Mouse (Mus musculus) frontal cortex, postnatal 36 days (tissue): ENCODE results near the gene Fam104a.
"Not testable (repeated sequence)": the region's sequence is repeated elsewhere in the genome, so short reads cannot be mapped to it uniquely, and the experiment has no call there.

Experiments
- DNase-seq, 2 experiments: peaks; one replicate each; pipeline ENCODE4 v3.0.0; 2022; ENCODE audit warnings: low spot score in 2 of 2

The Fam104a gene

DNA sequence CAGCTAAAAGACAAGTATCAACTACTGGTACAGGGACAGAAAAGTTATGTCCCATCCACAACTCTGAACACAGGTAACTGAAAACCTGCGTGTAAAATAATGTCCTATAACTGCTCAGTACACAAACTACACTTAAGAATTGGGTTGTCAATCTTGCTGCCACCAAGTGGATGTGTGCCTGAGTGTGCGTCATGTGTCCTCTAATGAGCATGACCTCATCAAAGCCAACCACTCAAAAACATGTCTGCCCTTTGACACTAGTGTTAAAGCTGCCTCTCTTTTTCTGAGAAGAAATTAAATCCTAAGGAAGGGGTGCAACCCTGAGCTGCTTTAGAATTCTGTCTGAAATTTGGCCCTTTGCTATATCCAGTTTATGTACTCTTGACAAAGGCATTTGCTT is 19.7 kb downstream of the Fam104a start:
- DNase-seq, result no peak

DNA sequence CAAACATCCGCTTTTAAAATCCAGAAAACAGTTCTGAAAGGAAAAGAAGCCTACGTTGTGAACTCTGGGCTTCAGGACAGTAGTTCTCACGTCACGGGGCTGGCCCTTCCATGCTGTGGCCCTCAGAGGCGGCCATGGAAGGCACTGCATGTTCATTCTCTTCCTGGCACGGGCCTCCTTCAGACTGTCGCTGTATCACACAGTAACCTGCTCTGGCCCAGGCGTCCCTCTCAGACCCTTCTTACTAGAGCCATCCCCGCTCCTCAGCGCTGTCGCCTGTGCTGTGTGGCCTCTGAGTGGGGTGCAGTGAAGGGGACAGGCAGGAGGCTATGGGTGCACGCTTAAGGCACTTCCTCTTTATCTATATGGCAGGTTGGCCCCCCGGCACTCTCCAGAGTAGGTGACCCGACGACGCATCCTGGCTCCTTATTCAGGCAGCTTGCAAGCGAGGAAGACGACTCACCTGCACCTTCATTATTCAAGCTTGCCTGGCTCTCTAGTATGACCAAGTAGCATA is 22.1 kb downstream of the Fam104a start:
- DNase-seq, result no peak

DNA sequence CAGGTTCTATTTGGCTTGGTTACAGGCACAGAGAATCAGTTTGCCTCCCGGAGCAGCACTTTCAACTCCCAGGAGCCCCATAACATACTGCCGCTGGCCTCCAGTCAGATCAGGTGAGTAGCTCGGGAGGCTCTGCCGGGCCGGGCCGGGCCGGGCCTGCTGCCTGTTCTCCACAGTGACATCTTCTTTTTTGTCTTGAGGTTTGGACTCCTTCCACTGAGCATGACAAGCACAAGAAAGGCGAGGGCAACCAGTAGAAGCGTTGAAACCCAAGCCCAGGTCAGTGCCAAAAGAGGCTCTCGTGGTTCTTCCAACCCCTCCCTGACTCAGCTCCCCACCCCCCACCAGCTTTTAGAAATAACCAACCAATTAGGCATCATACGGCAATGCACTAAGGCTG is 23.0 kb downstream of the Fam104a start:
- DNase-seq, result no peak

DNA sequence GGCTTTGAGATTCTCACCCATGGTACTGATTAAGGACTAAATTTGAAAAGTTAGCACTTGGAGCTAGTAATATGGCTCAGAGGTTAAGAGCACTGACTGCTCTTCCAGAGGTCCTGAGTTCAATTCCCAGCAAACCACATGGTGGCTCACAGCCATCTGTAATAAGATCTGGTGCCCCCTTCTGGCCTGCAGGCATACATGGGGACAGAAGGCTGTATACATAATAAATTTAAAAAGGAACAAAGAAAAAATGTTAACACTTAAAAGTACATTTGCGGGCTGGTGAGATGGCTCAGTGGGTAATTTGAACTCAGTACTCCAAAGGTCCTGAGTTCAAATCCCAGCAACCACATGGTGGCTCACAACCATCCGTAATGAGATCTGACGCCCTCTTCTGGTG is 23.7 kb downstream of the Fam104a start:
- not testable (repeated sequence) for DNase-seq

DNA sequence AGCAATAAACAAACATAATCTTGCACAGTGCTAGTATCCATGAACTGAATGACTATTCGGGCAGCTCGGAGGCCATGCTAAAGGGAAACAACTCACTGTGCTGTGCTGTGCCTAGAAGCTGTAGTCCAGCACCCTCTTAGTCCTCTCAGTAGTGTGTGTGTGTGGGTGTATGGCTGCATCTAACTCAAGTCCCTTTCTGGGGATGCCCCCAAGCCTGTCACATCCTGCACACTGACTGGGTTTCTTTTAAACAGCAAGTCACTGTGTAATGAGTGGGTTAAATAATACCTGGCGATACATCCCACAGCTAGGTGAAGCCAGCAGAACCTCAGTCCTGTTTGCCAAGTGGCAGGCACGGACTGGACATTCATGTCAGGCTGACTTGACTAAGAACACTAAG is 25.2 kb downstream of the Fam104a start:
- DNase-seq, result no peak

DNA sequence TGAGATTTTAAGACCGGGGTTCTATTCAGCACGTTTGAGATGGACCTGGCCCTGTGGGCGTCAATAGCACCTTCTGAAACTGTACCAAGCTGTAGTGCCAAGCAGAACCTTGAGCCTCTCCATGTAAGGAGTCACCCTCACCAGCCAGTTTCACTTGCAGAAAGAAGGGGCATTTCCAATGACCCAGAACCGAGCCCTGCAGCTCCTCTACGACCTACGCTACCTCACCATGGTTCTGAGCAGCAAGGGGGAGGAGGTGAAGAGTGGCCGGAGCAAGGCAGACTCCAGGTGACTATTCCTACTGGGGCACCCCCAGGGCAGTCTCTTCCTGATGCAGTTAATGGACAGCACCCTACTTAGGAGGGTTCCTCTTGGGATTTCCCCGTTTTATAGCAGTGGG is 25.6 kb downstream of the Fam104a start:
- no peak for DNase-seq

DNA sequence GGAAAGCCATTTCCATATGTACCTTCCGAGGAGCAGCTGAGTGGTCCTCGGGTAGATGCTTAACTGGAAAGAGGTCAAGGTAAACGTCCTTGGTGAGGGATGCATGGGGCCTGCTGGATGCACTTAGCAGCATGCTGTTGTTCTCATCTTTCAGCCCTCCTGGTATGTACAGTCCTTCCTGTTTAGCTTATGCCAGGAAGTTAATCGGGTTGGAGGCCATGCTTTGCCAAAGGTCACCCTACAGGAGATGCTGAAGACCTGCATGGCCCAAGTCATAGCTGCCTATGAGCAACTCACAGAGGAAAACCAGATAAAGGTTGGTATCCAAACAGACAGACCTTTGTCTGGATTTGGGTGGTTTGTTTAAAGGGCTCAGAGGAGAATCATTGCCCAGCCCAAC is 26.7 kb downstream of the Fam104a start:
- DNase-seq, result no peak

DNA sequence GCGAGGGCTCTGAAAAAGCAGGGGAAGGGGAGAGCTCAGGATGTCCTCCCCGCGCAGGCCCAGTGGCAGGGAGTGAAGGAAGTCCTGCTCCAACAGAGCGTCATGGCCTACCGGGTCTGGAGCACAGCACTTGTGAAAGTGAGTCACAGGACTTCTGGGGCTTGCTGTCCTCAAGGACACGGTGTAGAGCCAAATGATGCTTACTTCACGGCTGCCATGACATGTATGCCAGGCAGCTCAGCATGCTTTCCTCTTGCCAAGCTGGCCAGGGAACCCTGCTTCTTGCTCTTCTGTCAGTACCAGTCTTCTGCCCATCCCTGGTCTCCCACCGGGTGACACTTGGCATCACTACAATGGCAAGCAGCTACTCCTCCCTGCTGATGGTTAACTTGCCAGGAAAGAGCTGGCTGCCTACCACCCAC is 27.4 kb downstream of the Fam104a start:
- no peak for DNase-seq

DNA sequence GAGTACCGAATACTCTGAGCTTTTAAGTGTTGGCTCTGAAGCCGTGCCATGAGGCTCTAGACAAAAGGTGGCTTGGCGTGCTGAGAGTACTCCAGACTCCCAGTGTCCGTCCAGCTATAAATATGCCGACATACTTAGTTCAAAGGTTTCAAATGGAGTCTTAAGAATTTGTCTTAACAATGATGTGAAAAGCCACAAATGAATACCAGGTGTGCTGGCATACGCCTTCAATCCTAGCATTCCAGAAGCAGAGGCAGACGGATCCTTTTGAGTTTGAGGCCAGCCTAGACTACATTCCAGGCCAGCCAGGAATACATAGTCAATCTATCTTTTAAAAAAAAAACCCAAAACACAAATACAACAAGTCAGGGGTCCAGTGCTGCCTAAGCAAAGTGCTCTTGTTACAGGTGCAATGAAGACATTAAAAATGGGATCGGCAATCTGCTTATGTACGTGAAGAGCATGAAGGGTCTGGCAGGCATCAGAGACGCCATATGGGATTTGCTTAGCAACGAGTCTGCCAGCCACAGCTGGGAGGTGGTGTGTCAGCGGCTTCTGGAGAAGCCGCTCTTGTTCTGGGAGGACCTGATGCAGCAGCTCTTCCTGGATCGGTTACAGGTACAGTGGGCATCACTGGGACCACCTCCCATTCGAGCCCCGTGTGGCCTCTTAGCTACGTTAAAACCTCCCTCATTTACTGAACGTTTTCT is 29.2 kb downstream of the Fam104a start:
- peak; percentile 50 to 74 for DNase-seq

DNA sequence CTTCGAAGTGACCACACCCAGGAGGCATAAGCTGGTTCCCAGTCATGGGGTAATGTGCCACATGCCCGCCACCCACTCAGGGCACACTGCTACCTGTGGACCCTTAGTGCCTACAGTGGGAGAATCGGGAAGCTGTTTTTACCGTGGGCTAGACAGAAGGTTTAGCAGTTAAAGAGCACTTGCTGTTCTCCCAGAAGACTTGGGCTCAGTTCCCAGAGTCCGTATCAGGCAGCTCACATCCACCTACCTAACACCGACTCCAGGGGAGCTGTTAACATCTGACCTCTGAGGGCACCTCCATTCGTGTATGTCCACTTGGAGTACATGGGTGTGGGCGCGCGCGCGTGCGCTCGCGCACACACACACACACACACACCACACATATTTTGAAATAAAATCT is 29.9 kb downstream of the Fam104a start:
- peak in 1 of 2 experiments; percentile 29 for DNase-seq

DNA sequence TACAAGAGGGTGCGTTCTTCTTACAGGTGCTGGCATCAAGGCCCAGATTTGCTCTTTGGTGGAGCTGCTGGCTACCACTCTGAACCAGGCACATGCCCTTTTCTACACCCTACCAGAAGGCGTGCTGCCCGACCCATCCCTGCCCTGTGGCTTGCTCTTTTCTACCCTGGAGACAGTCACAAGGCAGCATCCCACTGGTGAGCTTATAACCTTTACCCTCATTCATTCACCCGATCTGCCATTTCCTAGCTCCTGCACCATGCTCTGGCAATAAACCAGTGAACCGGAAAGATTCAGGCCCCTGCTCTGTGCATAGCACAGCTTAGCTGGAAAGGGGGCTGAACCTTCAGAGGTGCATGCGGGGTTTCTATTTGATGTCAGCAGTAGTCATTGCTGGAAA is 31.4 kb downstream of the Fam104a start:
- DNase-seq, result no peak

DNA sequence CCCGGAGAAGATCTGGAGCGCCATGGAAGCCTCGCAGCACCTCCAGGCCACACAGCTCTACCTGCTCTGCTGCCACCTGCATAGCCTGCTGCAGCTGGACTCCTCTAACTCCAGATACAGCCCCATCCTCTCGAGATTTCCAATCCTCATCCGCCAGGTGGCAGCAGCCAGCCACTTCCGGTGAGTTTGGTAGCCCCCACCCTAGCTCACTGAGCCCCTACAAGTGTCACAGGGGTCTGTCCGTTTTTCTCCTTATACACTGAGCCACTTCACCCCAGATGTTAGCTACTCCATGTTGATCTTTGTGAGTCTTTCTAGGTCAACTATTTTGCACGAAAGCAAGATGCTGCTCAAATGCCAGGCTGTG is 32.1 kb downstream of the Fam104a start:
- DNase-seq, result no peak

DNA sequence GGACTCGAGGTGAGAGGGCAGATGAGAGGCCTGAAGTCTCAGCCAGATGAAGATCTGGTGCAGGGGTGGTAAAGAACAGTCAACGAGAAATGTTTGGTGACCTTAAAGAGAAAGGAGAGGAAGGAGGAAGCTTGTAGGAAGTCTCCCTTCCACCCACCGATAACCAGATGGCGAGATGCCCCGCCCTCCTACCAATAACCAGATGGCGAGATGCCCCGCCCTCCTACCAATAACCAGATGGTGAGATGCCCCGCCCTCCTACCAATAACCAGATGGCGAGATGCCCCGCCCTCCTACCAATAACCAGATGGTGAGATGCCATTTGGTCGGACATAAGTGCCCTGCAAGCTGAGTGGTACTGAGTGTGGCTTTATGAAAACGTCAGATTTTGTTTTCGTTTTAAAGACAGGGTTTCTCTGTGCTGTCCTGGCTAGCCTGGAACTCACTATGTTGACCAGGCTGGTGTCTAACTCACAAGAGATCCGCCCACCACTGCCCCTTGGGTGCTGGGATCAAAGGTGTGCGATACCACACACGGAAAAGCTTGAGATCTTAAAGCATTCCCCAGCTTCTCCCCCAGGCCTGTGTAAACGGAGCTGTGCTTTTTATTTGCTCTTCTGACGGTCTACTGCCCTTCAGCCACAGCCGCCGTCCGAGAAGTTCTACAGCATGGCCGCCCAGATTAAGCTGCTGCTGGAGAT is 32.6 kb downstream of the Fam104a start:
- no peak for DNase-seq

DNA sequence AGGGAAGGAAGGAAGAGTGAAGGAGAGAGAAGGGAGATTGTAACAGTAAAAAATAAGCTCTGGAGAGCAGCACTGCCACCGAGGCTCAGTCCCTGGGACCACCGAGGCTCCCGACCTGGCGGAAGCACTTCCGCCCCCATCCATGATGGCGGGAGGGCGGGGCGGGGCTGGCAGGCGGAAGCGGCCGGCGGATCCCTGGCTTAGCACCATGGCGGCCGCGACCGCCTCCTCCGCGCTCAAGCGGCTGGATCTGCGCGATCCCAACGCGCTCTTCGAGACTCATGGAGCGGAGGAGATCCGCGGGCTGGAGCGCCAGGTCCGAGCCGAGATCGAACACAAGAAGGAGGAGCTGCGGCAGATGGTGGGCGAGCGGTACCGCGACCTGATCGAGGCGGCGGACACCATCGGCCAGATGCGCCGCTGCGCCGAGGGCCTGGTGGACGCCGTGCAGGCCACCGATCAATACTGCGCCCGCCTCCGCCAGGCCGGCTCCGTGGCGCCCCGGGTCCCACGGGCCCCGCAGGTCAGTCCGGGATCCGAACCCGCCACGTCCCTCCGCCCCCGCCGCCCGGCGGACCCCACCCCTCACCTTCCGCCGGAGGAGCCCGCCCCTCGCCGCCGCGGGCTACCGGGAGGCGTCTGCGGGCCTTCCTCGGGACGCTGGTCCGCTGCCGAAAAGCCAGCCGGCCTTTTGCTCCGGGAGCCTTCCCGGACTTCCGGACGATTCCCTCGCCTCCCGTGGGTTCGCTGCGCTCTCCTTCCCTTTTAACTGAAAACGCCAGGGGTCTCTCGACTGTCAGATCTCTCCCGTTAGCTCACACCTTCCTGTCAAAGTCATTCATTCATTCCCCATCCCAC is 34.4 kb downstream of the Fam104a start, which contains the start of gene Slc39a11:
Gene Slc39a11, minus strand, starts transcription at position 727 of the 858 bp plus-strand sequence.
- DNase-seq, result peak; percentile 48 to 62

DNA sequence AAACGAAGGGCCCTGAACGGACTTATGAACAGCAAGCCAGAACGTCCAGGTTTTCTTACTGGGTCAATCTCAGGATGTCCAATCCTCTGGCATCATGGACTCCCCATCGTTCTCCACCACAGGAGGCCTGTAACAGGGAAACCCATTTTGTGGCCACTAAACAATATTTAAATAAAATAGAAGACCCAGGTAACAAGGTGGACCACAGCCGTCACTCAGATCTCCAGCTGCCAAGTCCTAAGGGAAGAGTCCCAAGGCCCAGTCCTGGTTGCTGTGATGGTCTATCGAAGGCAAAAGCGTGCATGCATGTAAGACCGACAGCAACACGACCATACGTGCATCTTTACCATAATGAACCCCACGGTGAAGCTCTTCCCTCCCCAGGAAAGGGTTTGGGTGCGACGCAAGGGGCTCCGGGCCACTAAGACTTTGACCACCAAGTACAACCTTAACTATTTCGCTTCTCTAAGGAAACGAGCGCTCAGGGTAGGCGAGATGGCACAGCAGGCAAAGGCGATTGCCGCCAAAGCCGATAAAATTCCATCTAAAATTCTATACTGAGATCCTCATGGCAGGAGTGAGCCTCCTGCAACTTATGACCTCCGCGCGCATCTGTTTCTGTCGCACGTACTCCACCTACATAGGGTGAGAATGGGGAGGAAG is 35.1 kb downstream of the Fam104a start, which contains the start of gene Cog1:
Gene Cog1, plus strand, starts transcription at position 480 of the 663 bp plus-strand sequence.
- peak in 1 of 2 experiments; percentile 43 for DNase-seq

DNA sequence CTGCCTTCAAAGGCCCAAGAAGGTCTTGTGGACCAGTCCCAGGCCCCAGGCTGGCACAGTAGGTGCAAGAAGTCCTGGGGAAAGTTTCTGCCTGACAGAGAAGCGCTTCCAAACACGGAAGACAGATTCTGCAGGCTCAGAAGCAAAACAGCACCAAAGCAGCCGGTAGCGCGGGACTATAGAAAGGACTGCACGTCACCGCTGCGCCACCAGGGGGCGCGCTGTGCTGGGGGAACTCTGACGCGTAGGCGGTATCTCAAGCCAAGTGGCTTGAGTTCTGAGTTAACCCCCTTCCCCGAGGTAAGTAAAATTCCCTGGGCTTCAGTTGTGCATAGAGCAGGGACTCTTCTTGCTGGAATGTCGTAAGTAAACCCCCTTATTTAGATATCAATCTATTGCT is 35.8 kb downstream of the Fam104a start:
- DNase-seq, result peak; percentile 81 to 82

DNA sequence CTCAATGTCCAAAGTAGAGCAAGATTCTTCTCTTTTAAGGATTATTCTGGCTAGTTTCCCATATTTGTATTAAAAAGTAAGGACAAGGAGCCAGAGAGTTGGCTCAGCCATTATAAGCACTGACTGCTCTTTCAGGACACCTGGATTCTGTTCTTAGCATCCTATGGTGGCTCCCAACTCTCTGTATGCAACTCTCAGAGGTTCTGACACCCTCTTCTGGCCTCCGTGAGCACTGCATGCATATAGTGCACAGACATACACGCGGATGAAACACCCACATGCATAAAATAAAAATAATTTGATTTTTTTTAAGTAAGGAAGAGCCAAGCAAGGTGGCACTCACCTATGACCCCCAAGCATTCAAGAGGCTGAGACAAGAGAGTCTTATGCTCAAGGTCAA is 38.8 kb downstream of the Fam104a start:
- no peak for DNase-seq

DNA sequence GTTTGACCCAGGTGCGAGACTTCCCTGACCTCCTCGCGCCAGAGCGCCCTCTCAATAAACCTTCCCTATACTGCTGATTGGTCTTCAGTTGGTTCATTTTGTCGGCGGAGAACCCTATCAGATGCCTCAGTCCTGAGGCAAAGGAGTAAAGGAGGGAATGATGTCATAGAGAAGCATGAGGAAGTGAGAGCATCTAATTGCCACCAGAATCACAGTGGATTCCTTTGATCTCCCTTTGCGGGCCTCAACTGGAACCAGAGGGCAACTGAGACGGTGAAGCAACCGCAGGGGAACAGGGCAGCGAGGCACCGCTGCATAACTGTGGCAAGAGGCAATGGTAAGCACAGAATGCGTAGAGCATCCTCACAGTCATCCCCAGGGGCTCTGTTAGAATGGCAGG is 45.3 kb downstream of the Fam104a start:
- DNase-seq, result no peak

DNA sequence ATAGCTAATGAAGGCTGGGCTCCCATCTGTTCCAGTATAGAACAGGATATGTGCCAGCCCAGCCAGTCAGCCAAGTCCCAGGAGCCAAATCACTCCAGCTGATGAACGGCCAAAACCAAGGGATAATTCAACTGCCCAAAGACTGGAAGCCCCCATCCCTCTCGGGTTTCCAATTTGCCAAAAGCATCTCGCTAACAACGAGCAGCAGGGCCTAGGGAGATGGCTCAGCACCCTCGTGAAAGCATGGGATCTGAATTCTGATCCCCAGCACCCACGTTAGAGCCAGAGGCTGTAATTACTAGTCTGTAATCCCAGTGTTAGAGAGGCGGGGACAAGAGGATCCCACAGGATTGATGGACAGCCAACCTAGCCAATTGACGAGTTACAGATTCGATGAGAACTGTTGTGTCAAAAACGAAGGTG is 49.2 kb downstream of the Fam104a start:
- DNase-seq, result no peak

DNA sequence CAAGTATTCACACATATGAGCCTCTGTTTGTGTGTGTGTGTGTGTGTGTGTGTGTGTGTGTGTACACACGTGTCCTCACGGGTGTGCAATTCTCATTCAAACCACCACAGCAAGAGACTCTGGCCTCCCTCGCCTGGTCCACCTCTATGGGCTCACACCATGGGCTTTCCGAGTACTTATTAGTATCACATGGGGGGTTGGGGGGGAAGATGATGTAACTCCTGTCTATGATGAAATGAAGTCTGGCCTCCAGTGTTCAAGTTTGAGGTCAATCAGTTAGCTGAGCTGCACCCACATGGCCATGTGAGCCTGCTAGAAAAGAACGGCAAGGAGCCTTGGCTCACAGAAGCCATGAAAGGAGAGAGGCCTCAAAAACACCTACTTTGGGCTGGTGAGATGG is 50.6 kb downstream of the Fam104a start:
- DNase-seq, result no peak

DNA sequence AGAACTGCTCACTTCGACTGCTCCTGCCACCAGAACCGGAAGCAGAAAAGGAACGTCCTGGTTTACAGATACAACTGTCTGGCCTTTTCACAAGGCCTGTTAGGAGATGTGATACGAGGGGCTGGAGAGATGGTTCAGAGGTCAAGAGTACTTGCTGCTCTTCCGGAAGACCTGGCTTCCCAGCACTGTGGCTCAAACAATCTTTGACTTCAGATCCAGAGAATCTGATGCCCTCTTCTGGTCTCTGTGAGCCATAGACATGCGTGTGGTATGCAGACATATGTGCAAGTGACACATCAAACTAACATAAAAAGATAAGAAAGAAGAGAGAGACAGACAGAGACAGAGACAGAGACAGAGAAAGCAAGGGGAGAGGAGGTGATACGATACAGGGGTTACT is 51.7 kb downstream of the Fam104a start:
- no peak for DNase-seq

DNA sequence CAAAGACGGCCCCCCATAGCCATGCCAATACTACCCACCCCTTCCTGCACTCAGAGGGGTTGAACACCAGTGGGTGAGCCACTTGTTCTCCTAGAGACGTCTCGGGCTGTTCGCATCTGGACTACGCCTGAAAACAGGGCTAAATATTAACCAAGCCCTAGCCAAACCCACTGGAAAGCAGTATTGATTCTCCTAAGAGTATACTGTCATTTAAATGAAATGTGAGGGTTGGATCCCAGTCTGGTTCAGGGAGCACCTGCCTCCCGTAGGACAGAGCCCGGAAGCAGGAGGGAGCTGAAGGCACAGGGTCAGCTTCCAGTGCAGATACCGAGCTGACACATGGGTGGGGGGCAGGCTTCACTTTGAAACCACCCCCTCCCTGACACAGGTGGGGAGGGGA is 52.1 kb downstream of the Fam104a start:
- DNase-seq, result no peak
